21 mouse cellular contexts compared by ENCODE assay signal in genomic region chr7:45131850-45132249, GRCm38 (mm10). TPM values are rescaled to one million over a fixed set of nuclear protein-coding genes. Genes with fewer than 3 reads are reported as not detected.
DNase-seq lines count a peak whose midpoint lies in the region; ATAC-seq lines count a peak whose summit lies in the region.
"Had no signal": no experiment of that assay in that cellular context is flagged by ENCODE, and none has a peak within 500 bp of the region (broad histone marks: within the 10 kb centered on the region; RNA-seq: fewer than 3 reads in every experiment).

No protein-coding gene starts in this region.

- H3K36me3 ChIP-seq in heart, embryonic 12.5 days: peaks cover 7% of the 10 kb centered on the region
- peaks cover 22% of the 10 kb centered on the region for H3K36me3 ChIP-seq in liver, embryonic 13.5 days
- H3K36me3 ChIP-seq in liver, embryonic 12.5 days: peaks cover 19% of the 10 kb centered on the region
- H3K36me3 ChIP-seq in embryonic facial prominence, embryonic 11.5 days (replicated peaks; ENCODE audit: control insufficient read depth, insufficient read depth, low read depth, low read length): no peaks in the 10 kb centered on the region; the same call in none of the 2 replicates

- no peak overlapping the region for H3K4me3 ChIP-seq in heart, embryonic 12.5 days
- no peak overlapping the region for H3K4me3 ChIP-seq in liver, embryonic 13.5 days (replicated peaks)
- H3K4me3 ChIP-seq in liver, embryonic 12.5 days: no peak overlapping the region
- no peak overlapping the region for H3K4me3 ChIP-seq in embryonic facial prominence, embryonic 11.5 days (ENCODE audit: low read depth, low read length)
- H3K4me3 ChIP-seq: limb, embryonic 12.5 days had no signal

- no peak overlapping the region for H3K4me2 ChIP-seq in heart, embryonic 12.5 days
- H3K4me2 ChIP-seq in liver, embryonic 13.5 days: no peak overlapping the region
- H3K4me2 ChIP-seq in liver, embryonic 12.5 days: no peak overlapping the region
- no peak overlapping the region for H3K4me2 ChIP-seq in embryonic facial prominence, embryonic 11.5 days (ENCODE audit: low read depth, low read length)
- H3K4me2 ChIP-seq: limb, embryonic 12.5 days; lung, embryonic 14.5 days had no signal

- 59% methylated on average over 11 of the region's 11 CpGs for WGBS in heart, embryonic 12.5 days
- 79% methylated on average over 11 of the region's 11 CpGs for WGBS in liver, embryonic 13.5 days (ENCODE audit: insufficient replicate concordance)
- 81% methylated on average over 11 of the region's 11 CpGs for WGBS in liver, embryonic 12.5 days (ENCODE audit: insufficient replicate concordance)
- WGBS in embryonic facial prominence, embryonic 11.5 days: 75% methylated on average over 11 of the region's 11 CpGs

- peak; percentile 12 for DNase-seq in cerebellum, adult 8-10 months
- DNase-seq in cerebellum, postnatal 36 days: no peak
- DNase-seq in heart, postnatal 10 days: no peak
- no peak for DNase-seq in liver, embryonic 13.5 days
- DNase-seq in embryonic facial prominence, embryonic 11.5 days (ENCODE audit: low spot score): no peak
- DNase-seq: cerebellum, postnatal 25 days; gastrocnemius, postnatal 25 days; kidney, adult 2 months; kidney, postnatal 25 days; layer of hippocampus, adult 9-11 months; lung, embryonic 14.5 days; midbrain, embryonic 14.5 days; retina, postnatal 1 day; right cerebral cortex, postnatal 4 days; thymus, postnatal 36 days had no signal

- H3K9me3 ChIP-seq in heart, embryonic 12.5 days (replicated peaks): peaks cover 3% of the 10 kb centered on the region
- no peaks in the 10 kb centered on the region for H3K9me3 ChIP-seq in liver, embryonic 13.5 days (replicated peaks)
- H3K9me3 ChIP-seq in liver, embryonic 12.5 days (replicated peaks): no peaks in the 10 kb centered on the region
- H3K9me3 ChIP-seq in embryonic facial prominence, embryonic 11.5 days (replicated peaks; ENCODE audit: control insufficient read depth, low read length): no peaks in the 10 kb centered on the region

- H3K4me1 ChIP-seq in heart, embryonic 12.5 days (replicated peaks): peaks cover 30% of the 10 kb centered on the region
- peaks cover 72% of the 10 kb centered on the region for H3K4me1 ChIP-seq in liver, embryonic 13.5 days (replicated peaks)
- peaks cover 55% of the 10 kb centered on the region for H3K4me1 ChIP-seq in liver, embryonic 12.5 days
- H3K4me1 ChIP-seq in embryonic facial prominence, embryonic 11.5 days (ENCODE audit: control insufficient read depth, insufficient read depth, low read length): no peaks in the 10 kb centered on the region; the same call in 1 of the 2 replicates

- no peak overlapping the region for H3K27ac ChIP-seq in heart, embryonic 12.5 days (ENCODE audit: poor library complexity, severe bottlenecking)
- H3K27ac ChIP-seq in liver, embryonic 13.5 days: no peak overlapping the region; the same call in 1 of the 2 replicates
- H3K27ac ChIP-seq in liver, embryonic 12.5 days: no peak overlapping the region
- H3K27ac ChIP-seq in embryonic facial prominence, embryonic 11.5 days (replicated peaks; ENCODE audit: low read depth, low read length): no peak overlapping the region
- H3K27ac ChIP-seq: limb, embryonic 12.5 days had no signal

- intact Hi-C loops in heart, postnatal 10 days (cut with DNase I): no loop called here

- peak overlapping the region; percentile 46 for H3K9ac ChIP-seq in heart, embryonic 12.5 days
- H3K9ac ChIP-seq in liver, embryonic 13.5 days: 0 out of 2 replicates have a peak overlapping the region, but pooled peaks have one; percentile 30
- H3K9ac ChIP-seq in liver, embryonic 12.5 days: no peak overlapping the region
- H3K9ac ChIP-seq in embryonic facial prominence, embryonic 11.5 days (replicated peaks; ENCODE audit: low read length): peak overlapping the region; percentile 13; the same call in 1 of the 2 replicates
- H3K9ac ChIP-seq: limb, embryonic 12.5 days; lung, embryonic 14.5 days had no signal

- no peak for ATAC-seq in heart, embryonic 12.5 days (ENCODE audit: insufficient number of reproducible peaks, low FRiP score)
- no peak for ATAC-seq in liver, embryonic 13.5 days (ENCODE audit: low read depth)
- ATAC-seq in liver, embryonic 12.5 days: no peak
- ATAC-seq in embryonic facial prominence, embryonic 11.5 days (replicated peaks; ENCODE audit: insufficient number of reproducible peaks, low FRiP score, low TSS enrichment, low read depth): no peak

- 0 out of 2 replicates have a peak, but pooled peaks cover 4% of the 10 kb centered on the region for H3K27me3 ChIP-seq in heart, embryonic 12.5 days (replicated peaks)
- H3K27me3 ChIP-seq in liver, embryonic 13.5 days: no peaks in the 10 kb centered on the region
- H3K27me3 ChIP-seq in liver, embryonic 12.5 days (replicated peaks): no peaks in the 10 kb centered on the region
- no peaks in the 10 kb centered on the region for H3K27me3 ChIP-seq in embryonic facial prominence, embryonic 11.5 days (ENCODE audit: control insufficient read depth, insufficient read depth, low read length)
- H3K27me3 ChIP-seq: CH12.LX had no signal

RNA-seq across cellular contexts. Expression of gene Rpl13a, which starts 3.3 kb away (rescaled TPM):
- 868 and 880 TPM in 2 replicates for polyA plus RNA-seq in heart, embryonic 12.5 days (2016; fragmentation: Nextera tagmentation; extraction: Ambion mirVana)
- 100 to 1,000 TPM; 809 to 865 TPM for total RNA-seq in heart, postnatal 10 days (2021)
- polyA plus RNA-seq in liver, embryonic 13.5 days (2015; fragmentation: Nextera tagmentation; extraction: Ambion mirVana): 972 and 1,063 TPM in 2 replicates
- 1,134 and 1,149 TPM in 2 replicates for polyA plus RNA-seq in liver, embryonic 12.5 days (2016; fragmentation: Nextera tagmentation; extraction: Ambion mirVana)
- 1,418 and 1,436 TPM in 2 replicates for polyA plus RNA-seq in embryonic facial prominence, embryonic 11.5 days (2014; fragmentation: Nextera tagmentation; extraction: Ambion mirVana)

RNA-seq across cellular contexts. Expression of gene Gm45713, which starts 4.2 kb away (rescaled TPM):
- 0.22 and 0.50 TPM in 2 replicates for polyA plus RNA-seq in heart, embryonic 12.5 days (2016; fragmentation: Nextera tagmentation; extraction: Ambion mirVana)
- total RNA-seq in heart, postnatal 10 days (2021): not detected
- 0.12 and 0.37 TPM in 2 replicates for polyA plus RNA-seq in liver, embryonic 13.5 days (2015; fragmentation: Nextera tagmentation; extraction: Ambion mirVana)
- 0.27 and 0.59 TPM in 2 replicates for polyA plus RNA-seq in liver, embryonic 12.5 days (2016; fragmentation: Nextera tagmentation; extraction: Ambion mirVana)
- polyA plus RNA-seq in embryonic facial prominence, embryonic 11.5 days (2014; fragmentation: Nextera tagmentation; extraction: Ambion mirVana): 0.20 TPM in 1 of 2 replicates, not detected in the other
- total RNA-seq: adrenal gland, postnatal 36 days; gastrocnemius, postnatal 25 days; left cerebral cortex, adult 8-10 months had no signal
- polyA plus RNA-seq: limb, embryonic 12.5 days had no signal

RNA-seq across cellular contexts. Expression of gene Flt3l, which starts 4.4 kb away (rescaled TPM):
- polyA plus RNA-seq in heart, embryonic 12.5 days (2016; fragmentation: Nextera tagmentation; extraction: Ambion mirVana): 1.1 and 1.2 TPM in 2 replicates
- 1 to 10 TPM; 5.7 to 6.5 TPM for total RNA-seq in heart, postnatal 10 days (2021)
- 4.5 and 5.4 TPM in 2 replicates for polyA plus RNA-seq in liver, embryonic 13.5 days (2015; fragmentation: Nextera tagmentation; extraction: Ambion mirVana)
- polyA plus RNA-seq in liver, embryonic 12.5 days (2016; fragmentation: Nextera tagmentation; extraction: Ambion mirVana): 5.1 and 5.7 TPM in 2 replicates
- polyA plus RNA-seq in embryonic facial prominence, embryonic 11.5 days (2014; fragmentation: Nextera tagmentation; extraction: Ambion mirVana): 0.52 and 0.67 TPM in 2 replicates

RNA-seq across cellular contexts. Expression of gene Rps11, which starts 7.6 kb away (rescaled TPM):
- polyA plus RNA-seq in heart, embryonic 12.5 days (2016; fragmentation: Nextera tagmentation; extraction: Ambion mirVana): 1,003 and 1,022 TPM in 2 replicates
- 100 to 1,000 TPM; 752 to 773 TPM for total RNA-seq in heart, postnatal 10 days (2021)
- 1,277 and 1,372 TPM in 2 replicates for polyA plus RNA-seq in liver, embryonic 13.5 days (2015; fragmentation: Nextera tagmentation; extraction: Ambion mirVana)
- 1,421 and 1,491 TPM in 2 replicates for polyA plus RNA-seq in liver, embryonic 12.5 days (2016; fragmentation: Nextera tagmentation; extraction: Ambion mirVana)
- 1,561 and 1,602 TPM in 2 replicates for polyA plus RNA-seq in embryonic facial prominence, embryonic 11.5 days (2014; fragmentation: Nextera tagmentation; extraction: Ambion mirVana)

RNA-seq across cellular contexts. Expression of gene Pih1d1, which starts 22.3 kb away (rescaled TPM):
- polyA plus RNA-seq in heart, embryonic 12.5 days (2016; fragmentation: Nextera tagmentation; extraction: Ambion mirVana): 81.3 and 86.2 TPM in 2 replicates
- 10 to 100 TPM; 47.1 to 49.0 TPM for total RNA-seq in heart, postnatal 10 days (2021)
- polyA plus RNA-seq in liver, embryonic 13.5 days (2015; fragmentation: Nextera tagmentation; extraction: Ambion mirVana): 51.7 and 54.8 TPM in 2 replicates
- polyA plus RNA-seq in liver, embryonic 12.5 days (2016; fragmentation: Nextera tagmentation; extraction: Ambion mirVana): 60.5 and 61.7 TPM in 2 replicates
- polyA plus RNA-seq in embryonic facial prominence, embryonic 11.5 days (2014; fragmentation: Nextera tagmentation; extraction: Ambion mirVana): 102 and 104 TPM in 2 replicates
